Comparison of ENCODE assay signal across 13 mouse cellular contexts in genomic region chr2:26338302-26339203, GRCm38 (mm10). TPM values are rescaled to one million over a fixed set of nuclear protein-coding genes. Genes with fewer than 3 reads are reported as not detected.
A peak's percentile ranks its signal among the peaks of the same experiment; 100 is the strongest.
DNase-seq lines count a peak whose midpoint lies in the region; ATAC-seq lines count a peak whose summit lies in the region.
"Had no signal": no experiment of that assay in that cellular context is flagged by ENCODE, and none has a peak within 500 bp of the region (broad histone marks: within the 10 kb centered on the region; RNA-seq: fewer than 3 reads in every experiment).

No protein-coding gene starts in this region.

- peak; percentile 42; the same call in 1 of the 2 replicates for ATAC-seq in cerebellum, adult (ENCODE audit: insufficient number of reproducible peaks, low FRiP score, low TSS enrichment)
- peak; percentile 34; the same call in 1 of the 2 replicates for ATAC-seq in hindbrain, embryonic 15.5 days (ENCODE audit: low FRiP score, low read depth)
- no peak for ATAC-seq in hindbrain, embryonic 12.5 days (ENCODE audit: low FRiP score)
- no peak for ATAC-seq in granulocyte monocyte progenitor cell, adult 5-6 weeks (replicated peaks; ENCODE audit: poor library complexity, severe bottlenecking)
- ATAC-seq in megakaryocyte-erythroid progenitor cell, adult 5-6 weeks (replicated peaks; ENCODE audit: low FRiP score, low TSS enrichment, poor library complexity, severe bottlenecking), result no peak
- ATAC-seq: lung, postnatal 0 days had no signal

- no peak overlapping the region for H3K9ac ChIP-seq in hindbrain, embryonic 15.5 days
- H3K9ac ChIP-seq in hindbrain, embryonic 12.5 days, result no peak overlapping the region
- H3K9ac ChIP-seq: kidney, embryonic 15.5 days had no signal

- H3K36me3 ChIP-seq in hindbrain, embryonic 15.5 days, result peaks cover 49% of the 10 kb centered on the region
- peaks cover 53% of the 10 kb centered on the region for H3K36me3 ChIP-seq in hindbrain, embryonic 12.5 days

- H3K9me3 ChIP-seq in hindbrain, embryonic 15.5 days, result no peaks in the 10 kb centered on the region
- H3K9me3 ChIP-seq in hindbrain, embryonic 12.5 days (replicated peaks), result no peaks in the 10 kb centered on the region
- H3K9me3 ChIP-seq: kidney, embryonic 15.5 days had no signal

- 60% methylated on average over 10 of the region's 13 CpGs for WGBS in hindbrain, embryonic 15.5 days
- 72% methylated on average over 9 of the region's 13 CpGs for WGBS in hindbrain, embryonic 12.5 days

- H3K4me3 ChIP-seq in hindbrain, embryonic 15.5 days, result no peak overlapping the region
- H3K4me3 ChIP-seq in hindbrain, embryonic 12.5 days, result no peak overlapping the region
- H3K4me3 ChIP-seq: erythroblast, embryonic 14.5 days; kidney, embryonic 15.5 days had no signal

- no peak overlapping the region for H3K4me2 ChIP-seq in hindbrain, embryonic 15.5 days
- H3K4me2 ChIP-seq in hindbrain, embryonic 12.5 days (replicated peaks), result no peak overlapping the region
- H3K4me2 ChIP-seq: kidney, embryonic 15.5 days had no signal

- 0 out of 2 replicates have a peak, but pooled peaks cover 3% of the 10 kb centered on the region for H3K4me1 ChIP-seq in hindbrain, embryonic 15.5 days (replicated peaks)
- no peaks in the 10 kb centered on the region for H3K4me1 ChIP-seq in hindbrain, embryonic 12.5 days

- H3K27ac ChIP-seq in hindbrain, embryonic 15.5 days (replicated peaks), result no peak overlapping the region
- no peak overlapping the region for H3K27ac ChIP-seq in hindbrain, embryonic 12.5 days
- H3K27ac ChIP-seq: kidney, embryonic 15.5 days had no signal

- no peak for DNase-seq in cerebellum, postnatal 4 days (ENCODE audit: low spot score in 2 of 2)
- DNase-seq in Muller cell, postnatal 12 days (ENCODE audit: inconsistent ontology term), result peak; percentile 63
- peak; percentile 77 to 83 for DNase-seq in cerebellum, postnatal 14 days
- DNase-seq: embryo, embryonic 11 days had no signal

- H3K27me3 ChIP-seq in hindbrain, embryonic 15.5 days, result no peaks in the 10 kb centered on the region
- H3K27me3 ChIP-seq in hindbrain, embryonic 12.5 days, result no peaks in the 10 kb centered on the region
- H3K27me3 ChIP-seq: kidney, embryonic 15.5 days had no signal

RNA-seq across cellular contexts. Expression of gene Dnlz, which starts 13.4 kb away (rescaled TPM):
- polyA plus RNA-seq in hindbrain, embryonic 15.5 days (2015; fragmentation: Nextera tagmentation; extraction: Ambion mirVana), result 28.3 and 32.6 TPM in 2 replicates
- 33.2 and 34.7 TPM in 2 replicates for polyA plus RNA-seq in hindbrain, embryonic 12.5 days (2016; fragmentation: Nextera tagmentation; extraction: Ambion mirVana)
- total RNA-seq in granulocyte monocyte progenitor cell, adult 5-6 weeks (2014; fragmentation: Nextera tagmentation), result 9.5 and 10.4 TPM in 2 replicates
- 5.9 and 7.6 TPM in 2 replicates for total RNA-seq in granulocyte monocyte progenitor cell, adult 5-6 weeks (2017)
- 12.7 and 20.7 TPM in 2 replicates for total RNA-seq in megakaryocyte-erythroid progenitor cell, adult 5-6 weeks (2014; fragmentation: Nextera tagmentation)
- total RNA-seq in megakaryocyte-erythroid progenitor cell, adult 5-6 weeks (2017), result 9.4 and 15.3 TPM in 2 replicates

RNA-seq across cellular contexts. Expression of gene Card9, which starts 22.2 kb away (rescaled TPM):
- 1.5 and 3.2 TPM in 2 replicates for polyA plus RNA-seq in hindbrain, embryonic 15.5 days (2015; fragmentation: Nextera tagmentation; extraction: Ambion mirVana)
- polyA plus RNA-seq in hindbrain, embryonic 12.5 days (2016; fragmentation: Nextera tagmentation; extraction: Ambion mirVana), result 0.78 and 1.1 TPM in 2 replicates
- 42.3 and 55.8 TPM in 2 replicates for total RNA-seq in granulocyte monocyte progenitor cell, adult 5-6 weeks (2014; fragmentation: Nextera tagmentation)
- 121 and 122 TPM in 2 replicates for total RNA-seq in granulocyte monocyte progenitor cell, adult 5-6 weeks (2017)
- 0.72 and 2.9 TPM in 2 replicates for total RNA-seq in megakaryocyte-erythroid progenitor cell, adult 5-6 weeks (2014; fragmentation: Nextera tagmentation)
- 1.7 and 3.2 TPM in 2 replicates for total RNA-seq in megakaryocyte-erythroid progenitor cell, adult 5-6 weeks (2017)

RNA-seq across cellular contexts. Expression of gene Gpsm1, which starts 23.2 kb away (rescaled TPM):
- polyA plus RNA-seq in hindbrain, embryonic 15.5 days (2015; fragmentation: Nextera tagmentation; extraction: Ambion mirVana), result 177 and 199 TPM in 2 replicates
- polyA plus RNA-seq in hindbrain, embryonic 12.5 days (2016; fragmentation: Nextera tagmentation; extraction: Ambion mirVana), result 125 and 133 TPM in 2 replicates
- 7.0 and 16.3 TPM in 2 replicates for total RNA-seq in granulocyte monocyte progenitor cell, adult 5-6 weeks (2014; fragmentation: Nextera tagmentation)
- total RNA-seq in granulocyte monocyte progenitor cell, adult 5-6 weeks (2017), result 10.6 and 13.8 TPM in 2 replicates
- total RNA-seq in megakaryocyte-erythroid progenitor cell, adult 5-6 weeks (2014; fragmentation: Nextera tagmentation), result 2.8 and 6.8 TPM in 2 replicates
- total RNA-seq in megakaryocyte-erythroid progenitor cell, adult 5-6 weeks (2017), result 6.9 and 12.4 TPM in 2 replicates

RNA-seq across cellular contexts. Expression of gene Snapc4, which starts 41.9 kb away (rescaled TPM):
- 30.6 and 40.5 TPM in 2 replicates for polyA plus RNA-seq in hindbrain, embryonic 15.5 days (2015; fragmentation: Nextera tagmentation; extraction: Ambion mirVana)
- polyA plus RNA-seq in hindbrain, embryonic 12.5 days (2016; fragmentation: Nextera tagmentation; extraction: Ambion mirVana), result 36.2 and 37.3 TPM in 2 replicates
- 23.4 and 56.4 TPM in 2 replicates for total RNA-seq in granulocyte monocyte progenitor cell, adult 5-6 weeks (2014; fragmentation: Nextera tagmentation)
- total RNA-seq in granulocyte monocyte progenitor cell, adult 5-6 weeks (2017), result 25.9 and 46.0 TPM in 2 replicates
- 64.6 and 87.4 TPM in 2 replicates for total RNA-seq in megakaryocyte-erythroid progenitor cell, adult 5-6 weeks (2014; fragmentation: Nextera tagmentation)
- total RNA-seq in megakaryocyte-erythroid progenitor cell, adult 5-6 weeks (2017), result 33.6 and 52.3 TPM in 2 replicates

RNA-seq across cellular contexts. Expression of gene Ccdc187, which starts 44.2 kb away (rescaled TPM):
- polyA plus RNA-seq in hindbrain, embryonic 15.5 days (2015; fragmentation: Nextera tagmentation; extraction: Ambion mirVana), result 0.16 and 0.25 TPM in 2 replicates
- 0.31 and 0.37 TPM in 2 replicates for polyA plus RNA-seq in hindbrain, embryonic 12.5 days (2016; fragmentation: Nextera tagmentation; extraction: Ambion mirVana)
- not detected in 2 replicates for total RNA-seq in granulocyte monocyte progenitor cell, adult 5-6 weeks (2014; fragmentation: Nextera tagmentation)
- not detected in 2 replicates for total RNA-seq in granulocyte monocyte progenitor cell, adult 5-6 weeks (2017)
- not detected in 2 replicates for total RNA-seq in megakaryocyte-erythroid progenitor cell, adult 5-6 weeks (2014; fragmentation: Nextera tagmentation)
- not detected in 2 replicates for total RNA-seq in megakaryocyte-erythroid progenitor cell, adult 5-6 weeks (2017)
- polyA plus RNA-seq: liver, adult 2 months had no signal

Comparison
In these comparisons a context has a peak if more than half of its experiments do, and no peak if none do; other contexts are left out.
1. ATAC-seq: peak in cerebellum, adult (single experiment) and hindbrain, embryonic 15.5 days (single experiment); none in hindbrain, embryonic 12.5 days (single experiment), granulocyte monocyte progenitor cell, adult 5-6 weeks (single experiment) and megakaryocyte-erythroid progenitor cell, adult 5-6 weeks (single experiment).
2. DNase-seq: peak in Muller cell, postnatal 12 days (single experiment) and cerebellum, postnatal 14 days (2 of 2); none in cerebellum, postnatal 4 days (0 of 2).
3. RNA of gene Card9, which starts 22.2 kb away (total RNA-seq): 42.3 to 122 TPM in granulocyte monocyte progenitor cell, adult 5-6 weeks; 0.72 to 3.2 TPM in megakaryocyte-erythroid progenitor cell, adult 5-6 weeks; every median in the first group is over 10 times any median in the second.